Mouse (Mus musculus) CD4-positive, CD25-positive, alpha-beta regulatory T cell, adult 9 weeks (primary cell): Measurements from ENCODE around the gene Cul4b. TPM values are rescaled to one million over a fixed set of nuclear protein-coding genes. Genes with fewer than 3 reads are reported as not detected.

Experiments
- polyA plus RNA-seq: library from polyadenylated mRNA; unstranded; fragments of 100-300 nt; shearing (Covaris generic); gene quantifications from one replicate; pipeline ENCODE4 v1.2.1, GENCODE M21; 2017

The Cul4b gene
- 41.5 TPM for polyA plus RNA-seq

DNA sequence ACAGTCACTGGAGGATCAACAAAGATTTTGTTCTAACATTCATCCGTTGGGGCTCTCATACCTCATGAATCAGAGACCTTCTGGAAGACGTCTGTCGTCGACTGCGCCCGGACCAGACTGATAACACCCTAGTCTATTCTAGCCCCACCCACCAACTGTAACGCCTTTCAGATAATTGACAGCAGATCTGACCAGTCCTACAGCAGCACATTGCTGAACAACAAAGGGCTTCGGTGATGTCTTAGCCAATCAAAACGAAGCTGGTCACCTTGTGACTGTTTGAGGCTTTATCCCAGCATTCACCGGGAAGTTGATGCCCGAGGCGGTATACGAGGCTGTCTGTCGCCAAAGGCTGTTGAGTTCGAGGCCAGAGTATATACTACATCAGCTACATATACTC is at the start of gene Cul4b:
Cul4b (minus strand) TSS at position 119 of the 400 bp plus-strand sequence.

GRCm38 (mm10) chrX:38600177-38600994 is 24.4 kb upstream of the Cul4b start, which contains the start of gene Mcts1:
Gene Mcts1, plus strand, starts transcription at chrX:38600578.

Other genes with a start within 250 kb of the Cul4b start
- gene Lamp2, start 119.7 kb downstream of the Cul4b start, polyA plus RNA-seq: 66.3 TPM
- gene Mcts1, start 24.4 kb upstream of the Cul4b start, polyA plus RNA-seq: 140 TPM
- gene C1galt1c1, start 58.9 kb upstream of the Cul4b start, polyA plus RNA-seq: 28.3 TPM
- not detected for gene 6030498E09Rik, start 196.5 kb upstream of the Cul4b start, polyA plus RNA-seq